Mouse (Mus musculus) hindbrain, embryonic 16.5 days (tissue): ENCODE data around the gene Kif17. TPM values are rescaled to one million over a fixed set of nuclear protein-coding genes. Genes with fewer than 3 reads are reported as not detected.

Experiments used
- microRNA-seq: library from miRNA; unstranded; fragments of <30 nt; microRNA quantifications from one replicate; pipeline ENCODE4, GENCODE M21; 2017
- polyA plus RNA-seq: library from polyadenylated mRNA; unstranded; fragments of >200 nt; fragmentation: Nextera tagmentation; extraction: Ambion mirVana; gene quantifications from 2 replicates; pipeline ENCODE4 v1.2.1, GENCODE M21; 2015

Gene Kif17
- polyA plus RNA-seq, 1 experiment from 2014 or later = 4.2 TPM

Small RNA genes lying within 50 kb of the gene (microRNA-seq; reads per million reads assigned to microRNA genes)
- gene Gm27646 = not detected
- 0.83 reads per million for gene Mir7019

Other genes starting within 250 kb of the Kif17 start
- gene Hp1bp3, start 34.1 kb upstream of the Kif17 start, polyA plus RNA-seq = 155 and 174 TPM in 2 replicates
- 18.5 and 21.6 TPM in 2 replicates for gene Sh2d5, start within 50 bp of the Kif17 start, polyA plus RNA-seq
- gene Ddost, start 54.3 kb downstream of the Kif17 start, polyA plus RNA-seq = 232 and 238 TPM in 2 replicates
- gene Pink1, start 75.9 kb downstream of the Kif17 start, polyA plus RNA-seq = 100 and 108 TPM in 2 replicates
- gene Cda, start 117.6 kb downstream of the Kif17 start, polyA plus RNA-seq = 7.9 and 8.1 TPM in 2 replicates
- 16.6 and 17.3 TPM in 2 replicates for gene Fam43b, start 146.1 kb downstream of the Kif17 start, polyA plus RNA-seq
- 21.6 and 23.7 TPM in 2 replicates for gene Mul1, start 184.2 kb downstream of the Kif17 start, polyA plus RNA-seq
- gene Camk2n1, start 203.9 kb downstream of the Kif17 start, polyA plus RNA-seq = 15.5 and 16.7 TPM in 2 replicates